Mouse (Mus musculus): ENCODE data around the gene Ang2. TPM values are rescaled to one million over a fixed set of nuclear protein-coding genes. Genes with fewer than 3 reads are reported as not detected.

Ang2 gene
- polyA plus RNA-seq, 1 experiment: not detected

DNA sequence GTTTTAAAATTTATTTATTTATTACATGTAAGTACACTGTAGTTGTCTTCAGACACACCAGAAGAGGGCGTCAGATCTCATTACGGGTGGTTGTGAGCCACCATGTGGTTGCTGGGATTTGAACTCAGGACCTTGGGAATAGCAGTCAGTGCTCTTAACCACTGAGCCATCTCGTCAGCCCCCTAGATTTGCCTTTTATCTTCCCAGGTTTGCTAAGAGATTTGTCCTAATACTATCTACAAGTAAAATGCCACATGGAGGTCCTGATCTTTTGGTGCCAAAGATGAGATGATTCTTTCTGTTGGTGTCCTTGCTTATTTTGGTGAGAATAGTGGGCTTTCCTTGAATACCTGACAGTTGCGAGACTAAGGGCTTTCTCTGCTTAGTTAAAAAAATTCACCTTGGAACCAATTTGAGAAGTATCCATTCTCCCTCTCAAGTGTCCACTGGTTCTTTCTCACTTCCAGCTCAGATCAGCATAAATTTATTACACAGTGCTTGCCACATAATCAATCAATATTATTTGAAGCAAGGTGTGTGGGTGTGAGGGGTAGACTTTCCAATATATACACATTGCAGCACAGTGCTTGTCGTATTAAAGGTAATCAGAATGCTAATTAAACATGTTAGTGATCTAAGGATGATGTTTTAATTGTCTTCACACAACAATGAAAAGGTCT lies 42.8 kb downstream of the Ang2 start:
- WGBS: 82% methylated on average over 5 of the region's 5 CpGs
- DNase-seq (ENCODE audit: low read depth, low spot score): no peak

DNA sequence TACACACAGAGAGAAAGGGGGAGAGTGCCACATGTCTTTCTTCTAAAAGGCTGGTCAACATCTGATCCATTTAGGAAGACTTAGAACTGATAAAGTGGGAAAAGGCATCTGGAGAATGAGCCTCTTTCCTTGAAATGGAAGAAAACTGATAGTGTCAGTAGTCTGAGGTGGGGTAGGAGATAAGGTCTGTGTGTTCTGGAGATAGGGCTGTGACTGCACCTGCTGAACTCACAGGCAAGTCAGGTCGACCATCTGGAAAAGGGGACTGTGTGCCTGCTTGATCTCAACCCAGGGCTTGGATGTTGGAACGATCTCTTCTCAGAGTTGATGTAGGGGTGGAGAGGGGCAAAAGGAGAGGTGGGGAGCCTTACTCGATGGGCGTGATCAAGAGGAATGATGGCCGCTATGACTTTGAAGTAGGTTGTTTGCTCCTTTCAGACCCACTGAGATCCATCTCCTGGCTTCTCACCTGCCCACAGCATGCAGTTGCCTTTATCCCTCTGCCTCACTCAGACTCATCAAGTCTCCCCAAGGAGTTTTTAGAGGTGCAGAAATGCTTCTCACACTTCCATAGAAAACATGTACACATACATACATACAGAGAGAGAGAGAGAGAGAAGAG lies 46.6 kb downstream of the Ang2 start:
- 59% methylated on average over 5 of the region's 5 CpGs for WGBS
- no peak for DNase-seq (ENCODE audit: low read depth, low spot score)

DNA sequence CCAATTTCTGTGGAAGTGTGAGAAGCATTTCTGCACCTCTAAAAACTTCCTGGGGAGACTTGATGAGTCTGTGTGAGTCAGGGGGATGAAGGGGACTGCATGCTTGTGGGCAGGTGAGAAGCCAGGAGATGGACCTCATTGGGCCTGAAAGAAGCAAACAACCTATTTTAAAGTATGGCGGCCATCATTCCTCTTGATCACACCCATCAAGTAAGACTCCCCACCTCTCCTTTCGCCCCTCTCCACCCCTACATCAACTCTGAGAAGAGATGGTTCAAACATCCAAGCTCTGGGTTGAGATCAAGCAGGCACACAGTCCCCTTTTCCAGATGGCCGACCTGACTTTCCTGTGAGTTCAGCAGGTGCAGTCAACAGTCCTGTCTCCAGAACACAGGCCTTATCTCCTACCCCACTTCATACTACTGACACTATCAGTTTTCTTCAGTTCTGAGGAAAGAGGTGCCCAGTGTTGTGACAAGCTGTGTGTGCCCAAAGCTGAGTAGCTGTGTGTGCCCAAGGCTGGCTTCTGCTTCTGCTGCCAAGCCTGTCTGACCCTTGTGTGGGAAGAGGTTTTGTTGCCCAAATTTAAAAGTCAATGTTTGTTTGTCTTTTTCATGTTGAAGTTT lies 48.6 kb downstream of the Ang2 start:
- WGBS: 88% methylated on average over 3 of the region's 3 CpGs

DNA sequence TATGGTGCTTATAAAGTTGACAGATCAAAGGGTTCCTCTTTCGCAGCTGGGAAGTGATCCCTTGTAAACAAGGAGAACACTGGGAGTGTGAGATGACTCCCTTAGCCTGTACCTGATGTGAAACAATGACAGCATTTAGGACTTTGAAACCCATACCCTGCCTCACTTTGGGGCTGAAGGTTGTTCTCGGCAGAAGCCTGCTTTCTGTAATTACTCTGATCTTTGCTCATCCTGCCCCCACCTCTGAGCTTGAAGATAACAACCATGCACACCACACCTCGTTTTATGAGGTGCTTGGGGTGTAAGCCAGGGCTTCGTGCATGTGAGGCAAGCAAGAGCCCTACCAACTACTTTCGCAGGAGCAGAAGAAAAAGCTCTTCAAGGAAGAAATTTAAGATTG lies 49.8 kb downstream of the Ang2 start:
- WGBS: 13% methylated on average over 5 of the region's 5 CpGs
- peak; percentile 38 for DNase-seq (ENCODE audit: low read depth, low spot score)

More for the DNA sequence above, 48.6 kb downstream of the Ang2 start:
- DNase-seq (ENCODE audit: low read depth, low spot score): no peak

- 50% methylated on average over 3 of the region's 3 CpGs for WGBS
- no peak for DNase-seq (ENCODE audit: low read depth, low spot score)
Observed at GRCm38 (mm10) chr14:51148006-51148405, 50.9 kb downstream of the Ang2 start.

- 30% methylated on average over 2 of the region's 2 CpGs for WGBS
- no peak for DNase-seq (ENCODE audit: low read depth, low spot score)
Observed at GRCm38 (mm10) chr14:51146685-51147084, 52.3 kb downstream of the Ang2 start, which contains the start of gene Rnase1. Rnase1 (minus strand) TSS chr14:51146785.

DNA sequence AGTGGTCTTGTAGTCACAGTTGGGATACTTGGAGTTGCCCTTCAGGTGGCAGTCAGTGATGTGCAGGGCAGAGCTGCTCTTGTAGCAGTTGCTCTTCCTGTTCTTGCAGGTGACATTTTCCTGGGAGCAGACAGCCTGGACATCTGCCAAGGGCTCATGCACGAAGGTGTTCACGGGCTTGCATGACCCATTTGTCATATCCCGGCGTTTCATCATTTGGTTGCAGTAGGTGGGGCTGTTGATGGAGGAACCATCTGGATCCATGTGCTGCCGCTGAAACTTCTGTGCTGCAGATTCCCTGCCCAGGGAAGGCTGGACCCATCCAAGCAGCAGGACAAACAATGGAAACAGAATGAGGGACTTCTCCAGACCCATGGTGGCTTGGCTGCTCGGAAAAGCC lies 53.4 kb downstream of the Ang2 start:
- WGBS: 30% methylated on average over 6 of the region's 6 CpGs

More for the DNA sequence above, 53.4 kb downstream of the Ang2 start:
- no peak for DNase-seq (ENCODE audit: low read depth, low spot score)

Other genes with a start within 250 kb of the Ang2 start
- gene Pnp2, start 243.2 kb downstream of the Ang2 start, polyA plus RNA-seq (2012; rRNA removed): 104 and 150 TPM in 2 replicates
- 0.11 and 0.23 TPM in 2 replicates for gene Rnase10, start 191.4 kb downstream of the Ang2 start, polyA plus RNA-seq (2012; rRNA removed)
- gene Rnase9, start 157.3 kb downstream of the Ang2 start, polyA plus RNA-seq (2012; rRNA removed): not detected in 2 replicates
- gene Rnase11, start 149.0 kb downstream of the Ang2 start, polyA plus RNA-seq (2012; rRNA removed): not detected in 2 replicates
- 0.86 and 1.0 TPM in 2 replicates for gene Rnase12, start 141.5 kb downstream of the Ang2 start, polyA plus RNA-seq (2012; rRNA removed)
- 0.10 TPM in 1 of 2 replicates, not detected in the other for gene Olfr750, start 124.7 kb downstream of the Ang2 start, polyA plus RNA-seq (2012; rRNA removed)
- gene Rnase4, start 108.1 kb downstream of the Ang2 start, polyA plus RNA-seq (2012; rRNA removed): 205 and 226 TPM in 2 replicates
- 47.5 and 67.8 TPM in 2 replicates for gene Ang, start 108.0 kb downstream of the Ang2 start, polyA plus RNA-seq (2012; rRNA removed)
- not detected in 2 replicates for gene Eddm3b, start 84.7 kb downstream of the Ang2 start, polyA plus RNA-seq (2012; rRNA removed)
- gene Rnase6, start 75.2 kb downstream of the Ang2 start, polyA plus RNA-seq (2012; rRNA removed): 19.4 and 23.6 TPM in 2 replicates
- gene Rnase1, start 52.4 kb downstream of the Ang2 start, polyA plus RNA-seq (2012; rRNA removed): 17.4 and 38.2 TPM in 2 replicates
- 0.22 TPM in 1 of 2 replicates, not detected in the other for gene Rnase2b, start 36.9 kb downstream of the Ang2 start, polyA plus RNA-seq (2012; rRNA removed)
- gene Ear14, start 4.2 kb upstream of the Ang2 start, polyA plus RNA-seq (2012; rRNA removed): not detected in 2 replicates
- not detected in 2 replicates for gene Rnase2a, start 57.0 kb upstream of the Ang2 start, polyA plus RNA-seq (2012; rRNA removed)
- gene Gm7247, start 162.6 kb upstream of the Ang2 start, polyA plus RNA-seq (2012; rRNA removed): not detected in 2 replicates
- gene Vmn2r88, start 211.7 kb upstream of the Ang2 start, polyA plus RNA-seq (2012; rRNA removed): not detected in 2 replicates